Mouse (Mus musculus): ENCODE measurements around the gene Pan2.

DNA sequence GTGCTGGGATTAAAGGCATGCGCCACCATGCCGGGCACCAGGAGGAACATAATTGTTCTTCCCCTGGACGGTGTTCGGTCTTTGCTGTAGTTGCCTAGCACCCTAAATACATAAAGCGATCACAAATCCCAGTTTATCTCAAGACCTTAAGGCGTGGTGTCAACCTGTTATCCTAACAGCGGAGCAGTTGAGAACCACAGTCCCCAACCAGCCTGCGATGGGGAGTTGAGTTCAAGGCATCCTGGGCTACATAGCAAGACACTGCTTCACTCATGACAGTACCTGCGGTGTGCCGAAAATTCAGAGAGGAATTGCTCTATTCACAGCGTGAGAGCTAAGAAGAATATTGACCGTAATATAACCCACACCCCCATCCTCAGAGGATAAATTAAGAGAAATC, 18.5 kb downstream of the Pan2 start:
- TF ChIP-seq CTCF (IDR thresholded peaks at IDR 0.05; ENCODE audit: control insufficient read depth, insufficient read depth, low read length) (no peak), POLR2A (IDR thresholded peaks at IDR 0.05; ENCODE audit: borderline replicate concordance, control insufficient read depth, low read depth, low read length) (no peak)

All from bone marrow, adult 2 months (tissue).